Mouse (Mus musculus): Measurements from ENCODE around the gene Zfp784.

DNA sequence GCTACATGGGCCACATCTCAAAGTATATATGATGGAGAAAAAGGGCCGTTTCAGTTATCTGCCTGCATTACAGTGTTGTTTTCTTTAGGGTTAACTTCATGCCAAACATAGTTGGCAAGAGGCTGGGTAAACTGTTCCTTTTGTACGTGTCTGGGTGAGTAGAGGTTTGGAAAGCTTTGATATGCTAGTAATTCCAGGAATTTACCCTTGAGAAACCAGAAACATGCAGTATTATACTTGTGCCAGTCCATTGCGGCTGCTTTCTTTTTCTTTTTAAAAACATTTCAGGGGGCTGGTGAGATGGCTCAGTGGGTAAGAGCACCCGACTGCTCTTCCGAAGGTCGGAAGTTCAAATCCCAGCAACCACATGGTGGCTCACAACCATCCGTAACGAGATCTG, 41.3 kb downstream of the Zfp784 start:
- TF ChIP-seq CTCF (IDR thresholded peaks at IDR 0.05; ENCODE audit: extremely low read depth, insufficient read length, insufficient replicate concordance, low read depth, low read length) (no peak), POLR2A (IDR thresholded peaks at IDR 0.05; ENCODE audit: low read depth, low read length) (no peak)
